Mouse (Mus musculus): ENCODE measurements around the gene Tbl1x.

DNA sequence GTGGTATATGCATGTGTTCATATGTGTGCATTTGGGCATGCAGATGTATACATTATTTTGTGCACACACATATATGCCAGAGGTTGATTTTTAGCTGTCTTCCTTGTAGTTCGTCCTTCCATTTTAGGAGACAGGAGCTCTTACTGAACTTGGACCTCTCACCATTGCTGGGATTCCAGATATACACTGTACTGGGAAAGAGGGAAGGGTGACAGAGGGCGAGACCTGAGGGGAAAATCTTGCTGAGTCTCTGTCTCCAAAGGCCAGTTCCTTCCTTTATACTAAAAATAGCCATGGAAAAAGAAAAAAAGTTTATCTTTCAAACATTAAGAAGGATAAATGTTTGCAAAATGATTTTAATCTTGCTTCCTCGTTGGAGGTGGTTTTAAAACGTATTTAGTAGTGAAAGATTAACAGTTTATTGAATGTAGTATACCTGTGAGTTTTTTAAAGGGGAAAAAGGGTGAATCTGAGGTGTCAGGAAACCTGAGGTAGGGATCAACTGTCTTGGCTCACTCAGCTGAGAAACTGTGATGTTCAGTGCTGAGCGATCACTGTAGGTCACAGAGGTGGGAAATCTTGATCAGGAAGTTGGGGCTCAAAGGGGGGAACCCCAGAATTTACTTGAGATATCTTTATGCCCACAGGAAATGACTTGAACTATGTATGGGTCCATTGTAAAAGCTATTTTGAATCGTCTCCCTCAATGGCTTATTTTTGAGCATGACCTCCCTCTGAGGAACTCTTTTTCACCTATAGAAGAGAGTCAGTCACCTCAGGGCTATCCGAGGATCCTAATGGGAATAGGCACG is 6.7 kb downstream of the Tbl1x start:
- TF ChIP-seq MAX (IDR thresholded peaks at IDR 0.05): no peak
- no peak for TF ChIP-seq CTCF (IDR thresholded peaks at IDR 0.05; ENCODE audit: control insufficient read depth, insufficient read depth, insufficient read length)

Measured in C2C12 (cell line).